Mouse (Mus musculus): ENCODE measurements at regions not wholly inside any gene's neighbourhood (a gene's known extent, or its start where the extent isn't known, plus 50 kb on each side); places are given as distances from the start of the nearest gene placed in this dataset.

DNA sequence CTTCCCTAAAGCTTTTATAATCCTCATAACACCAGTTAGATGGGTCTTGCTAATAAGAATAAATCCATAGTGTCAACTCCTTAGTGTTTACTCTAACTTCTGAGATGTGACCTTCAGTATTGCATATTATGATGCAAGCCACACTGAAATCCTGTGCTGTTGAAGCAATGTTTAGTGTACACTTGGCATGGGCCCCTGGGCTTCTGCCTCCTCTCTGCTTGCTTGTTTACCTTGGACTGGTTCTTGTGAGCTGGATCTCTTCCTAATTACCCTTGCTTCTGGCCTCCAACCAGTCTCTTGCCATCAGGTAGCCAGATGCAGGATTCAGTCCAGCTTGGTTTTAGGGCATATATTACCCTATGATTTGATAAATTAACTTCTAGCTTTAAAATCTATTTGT is 57.0 kb downstream of the Rgs2 start:
- Histone ChIP-seq H3K4me1 (ENCODE audit: control insufficient read depth, insufficient read depth, low read length) (no peaks in the 10 kb centered on the region), H3K9ac (ENCODE audit: low read length) (no peak overlapping the region), H3K9me3 (ENCODE audit: control insufficient read depth, low read length) (no peaks in the 10 kb centered on the region), H3K4me3 (ENCODE audit: low read depth, low read length) (no peak overlapping the region), H3K27me3 (ENCODE audit: control insufficient read depth, insufficient read depth, low read length) (no peaks in the 10 kb centered on the region), H3K36me3 (ENCODE audit: control insufficient read depth, insufficient read depth, low read length) (no peaks in the 10 kb centered on the region), H3K4me2 (no peak overlapping the region), H3K27ac (ENCODE audit: low read depth, low read length) (no peak overlapping the region)
- ATAC-seq (ENCODE audit: low FRiP score) (no peak), DNase-seq (ENCODE audit: low spot score, missing footprints) (no peak)

DNA sequence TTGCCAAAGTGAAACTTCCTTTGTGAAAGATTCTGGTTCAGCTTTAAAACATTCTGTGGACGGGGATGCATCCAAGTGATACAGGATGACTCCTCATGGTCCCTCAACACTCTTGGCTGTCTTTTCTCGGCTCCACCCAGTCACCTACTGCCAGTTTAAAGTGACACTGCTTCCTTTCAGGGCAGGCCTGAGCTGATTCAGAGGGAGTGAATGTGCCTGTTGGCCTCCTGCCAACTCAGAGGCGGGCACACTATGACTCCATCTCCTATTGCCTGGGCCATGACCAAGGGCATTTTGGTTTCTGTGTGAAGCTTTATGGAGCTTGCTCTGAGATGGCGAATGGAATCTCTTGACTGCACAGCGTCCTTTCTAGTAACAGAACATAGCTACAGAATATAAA is 62.5 kb downstream of the Rgs2 start:
- no peak overlapping the region for H3K9ac ChIP-seq (ENCODE audit: low read length)
- 84% methylated on average over 5 of the region's 5 CpGs for WGBS
- H3K4me2 ChIP-seq: no peak overlapping the region
- no peaks in the 10 kb centered on the region for H3K4me1 ChIP-seq (ENCODE audit: control insufficient read depth, insufficient read depth, low read length)
- no peaks in the 10 kb centered on the region for H3K9me3 ChIP-seq (ENCODE audit: control insufficient read depth, low read length)
- H3K27me3 ChIP-seq (ENCODE audit: control insufficient read depth, insufficient read depth, low read length): no peaks in the 10 kb centered on the region
- no peak overlapping the region for H3K27ac ChIP-seq (ENCODE audit: low read depth, low read length)
- H3K4me3 ChIP-seq (ENCODE audit: low read depth, low read length): no peak overlapping the region
- ATAC-seq (ENCODE audit: low FRiP score) (no peak), DNase-seq (ENCODE audit: low spot score, missing footprints) (no peak)
- H3K36me3 ChIP-seq (ENCODE audit: control insufficient read depth, insufficient read depth, low read length): no peaks in the 10 kb centered on the region

DNA sequence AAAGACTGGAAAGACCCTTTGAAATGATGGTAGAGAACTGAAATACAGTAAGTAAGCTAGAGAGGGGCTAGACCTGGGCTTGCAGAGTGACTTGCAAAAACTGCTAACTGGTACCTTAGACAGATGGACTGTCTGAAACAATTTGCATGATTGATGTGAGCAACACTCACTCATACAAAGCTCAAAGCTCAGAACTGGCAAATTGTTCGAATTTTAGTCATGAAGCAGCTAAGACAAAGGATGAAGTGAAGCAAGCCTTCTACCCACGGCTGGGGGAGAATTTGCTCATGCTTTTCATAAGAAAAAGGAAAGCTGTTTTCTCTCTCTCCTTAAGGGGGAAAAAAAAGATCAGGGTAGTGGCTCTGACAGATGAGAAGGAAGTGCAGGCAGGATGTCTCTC is 64.5 kb downstream of the Rgs2 start:
- H3K4me2 ChIP-seq: no peak overlapping the region
- 56% methylated on average over 2 of the region's 2 CpGs for WGBS
- no peak overlapping the region for H3K27ac ChIP-seq (ENCODE audit: low read depth, low read length)
- DNase-seq (ENCODE audit: low spot score, missing footprints) (no peak), ATAC-seq (ENCODE audit: low FRiP score) (no peak)
- H3K27me3 ChIP-seq (ENCODE audit: control insufficient read depth, insufficient read depth, low read length): no peaks in the 10 kb centered on the region
- no peak overlapping the region for H3K9ac ChIP-seq (ENCODE audit: low read length)
- H3K4me1 ChIP-seq (ENCODE audit: control insufficient read depth, insufficient read depth, low read length): no peaks in the 10 kb centered on the region
- H3K36me3 ChIP-seq (ENCODE audit: control insufficient read depth, insufficient read depth, low read length): no peaks in the 10 kb centered on the region
- H3K9me3 ChIP-seq (ENCODE audit: control insufficient read depth, low read length): no peaks in the 10 kb centered on the region
- no peak overlapping the region for H3K4me3 ChIP-seq (ENCODE audit: low read depth, low read length)

DNA sequence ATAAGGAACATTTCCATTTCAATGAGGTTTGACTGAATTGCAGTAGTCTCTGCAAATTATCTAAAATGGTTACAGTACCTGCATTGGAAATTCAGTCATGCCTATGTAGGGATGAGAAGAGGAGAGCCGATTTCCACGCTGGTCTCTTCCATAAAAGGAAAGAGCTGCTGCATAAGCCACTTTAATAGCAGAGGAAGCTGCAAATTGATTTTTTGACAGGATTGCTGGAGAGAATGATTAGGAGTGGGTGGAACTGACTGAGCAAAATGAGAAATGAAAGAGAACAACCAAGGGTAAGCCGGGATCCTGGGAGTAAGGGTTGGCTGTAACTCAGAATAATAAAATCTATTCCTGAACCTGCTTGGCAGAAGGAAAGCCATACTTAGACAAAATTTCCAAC is 65.4 kb downstream of the Rgs2 start:
- no peak for DNase-seq (ENCODE audit: low spot score, missing footprints)
- Histone ChIP-seq H3K9me3 (ENCODE audit: control insufficient read depth, low read length) (no peaks in the 10 kb centered on the region), H3K4me1 (ENCODE audit: control insufficient read depth, insufficient read depth, low read length) (no peaks in the 10 kb centered on the region), H3K4me3 (ENCODE audit: low read depth, low read length) (no peak overlapping the region), H3K27me3 (ENCODE audit: control insufficient read depth, insufficient read depth, low read length) (no peaks in the 10 kb centered on the region), H3K9ac (ENCODE audit: low read length) (no peak overlapping the region), H3K27ac (ENCODE audit: low read depth, low read length) (no peak overlapping the region), H3K36me3 (ENCODE audit: control insufficient read depth, insufficient read depth, low read length) (no peaks in the 10 kb centered on the region), H3K4me2 (no peak overlapping the region)
- no peak; the same call in 1 of the 2 replicates for ATAC-seq (ENCODE audit: low FRiP score)
- WGBS: 87% methylated on average over 3 of the region's 3 CpGs

DNA sequence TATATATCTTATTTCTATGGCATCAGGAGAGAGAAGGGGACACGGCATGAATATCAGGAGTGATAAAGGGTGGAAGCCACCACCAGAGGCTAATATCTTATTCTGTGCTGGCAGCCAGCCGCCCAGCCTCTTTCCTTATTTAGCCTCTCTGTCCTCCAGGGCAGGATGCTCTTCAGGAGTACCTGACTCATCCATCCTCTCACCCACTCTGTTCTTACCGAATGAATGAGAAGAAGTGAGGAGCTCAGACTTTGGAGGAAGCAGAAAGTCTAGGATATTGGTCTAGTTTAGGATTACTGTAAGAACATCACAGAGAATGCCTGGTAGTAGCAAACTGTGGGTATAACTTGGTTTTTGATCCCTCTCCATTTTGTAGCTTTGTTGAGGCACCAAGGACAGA is 73.2 kb downstream of the Rgs2 start:
- 88% methylated on average over 3 of the region's 3 CpGs for WGBS
- ATAC-seq (ENCODE audit: low FRiP score): no peak

DNA sequence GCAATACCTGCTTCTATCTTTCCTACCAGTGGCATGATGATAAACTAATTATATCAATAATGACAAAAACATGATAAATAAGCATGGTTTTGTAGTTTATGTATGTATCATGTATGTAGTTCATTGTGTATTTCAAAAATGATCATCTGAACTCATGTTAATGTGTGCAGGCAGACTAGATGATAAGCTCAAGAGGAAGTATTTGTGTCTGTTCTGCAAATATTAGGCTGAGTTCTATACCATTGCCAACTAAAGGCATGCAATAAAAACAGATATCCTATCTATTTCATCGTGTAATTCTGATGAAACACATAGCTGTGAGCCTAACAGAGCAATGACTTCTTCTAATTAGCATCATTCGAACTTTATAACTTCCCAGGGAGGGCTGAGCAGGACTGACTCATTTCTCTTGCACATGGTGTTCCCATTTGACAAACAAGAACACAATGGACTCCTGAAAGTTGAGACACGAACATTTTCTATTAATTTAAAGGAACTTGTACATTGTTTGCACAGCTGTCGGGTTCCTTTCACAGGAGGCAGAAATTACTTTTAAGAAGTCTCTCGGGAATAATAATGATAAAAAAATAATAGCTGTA is 74.3 kb downstream of the Rgs2 start:
- no peak for DNase-seq (ENCODE audit: low spot score, missing footprints)

More for the DNA sequence above, 73.2 kb downstream of the Rgs2 start:
- Histone ChIP-seq H3K4me1 (ENCODE audit: control insufficient read depth, insufficient read depth, low read length) (no peaks in the 10 kb centered on the region), H3K9me3 (ENCODE audit: control insufficient read depth, low read length) (no peaks in the 10 kb centered on the region), H3K4me2 (no peak overlapping the region), H3K27me3 (ENCODE audit: control insufficient read depth, insufficient read depth, low read length) (no peaks in the 10 kb centered on the region), H3K4me3 (ENCODE audit: low read depth, low read length) (no peak overlapping the region), H3K27ac (ENCODE audit: low read depth, low read length) (no peak overlapping the region), H3K9ac (ENCODE audit: low read length) (no peak overlapping the region), H3K36me3 (ENCODE audit: control insufficient read depth, insufficient read depth, low read length) (no peaks in the 10 kb centered on the region)
- DNase-seq (ENCODE audit: low spot score, missing footprints): no peak

GRCm38 (mm10) chr1:143922499-143922898 is 81.5 kb downstream of the Rgs2 start:
- Histone ChIP-seq H3K27me3 (ENCODE audit: control insufficient read depth, insufficient read depth, low read length) (no peaks in the 10 kb centered on the region), H3K4me2 (no peak overlapping the region), H3K9me3 (ENCODE audit: control insufficient read depth, low read length) (no peaks in the 10 kb centered on the region), H3K36me3 (ENCODE audit: control insufficient read depth, insufficient read depth, low read length) (no peaks in the 10 kb centered on the region), H3K9ac (ENCODE audit: low read length) (no peak overlapping the region), H3K4me1 (ENCODE audit: control insufficient read depth, insufficient read depth, low read length) (peaks cover 5% of the 10 kb centered on the region), H3K4me3 (ENCODE audit: low read depth, low read length) (no peak overlapping the region), H3K27ac (ENCODE audit: low read depth, low read length) (no peak overlapping the region)
- DNase-seq (ENCODE audit: low spot score, missing footprints) (peak; percentile 81), ATAC-seq (ENCODE audit: low FRiP score) (no peak)
- WGBS: 76% methylated on average over 1 of the region's 1 CpGs

More for the DNA sequence above, 74.3 kb downstream of the Rgs2 start:
- H3K36me3 ChIP-seq (ENCODE audit: control insufficient read depth, insufficient read depth, low read length): no peaks in the 10 kb centered on the region
- 73% methylated on average over 5 of the region's 5 CpGs for WGBS
- ATAC-seq (ENCODE audit: low FRiP score): no peak
- H3K27ac ChIP-seq (ENCODE audit: low read depth, low read length): no peak overlapping the region
- no peaks in the 10 kb centered on the region for H3K9me3 ChIP-seq (ENCODE audit: control insufficient read depth, low read length)
- H3K27me3 ChIP-seq (ENCODE audit: control insufficient read depth, insufficient read depth, low read length): no peaks in the 10 kb centered on the region
- H3K4me2 ChIP-seq: no peak overlapping the region
- H3K4me3 ChIP-seq (ENCODE audit: low read depth, low read length): no peak overlapping the region
- H3K4me1 ChIP-seq (ENCODE audit: control insufficient read depth, insufficient read depth, low read length): no peaks in the 10 kb centered on the region
- no peak overlapping the region for H3K9ac ChIP-seq (ENCODE audit: low read length)

DNA sequence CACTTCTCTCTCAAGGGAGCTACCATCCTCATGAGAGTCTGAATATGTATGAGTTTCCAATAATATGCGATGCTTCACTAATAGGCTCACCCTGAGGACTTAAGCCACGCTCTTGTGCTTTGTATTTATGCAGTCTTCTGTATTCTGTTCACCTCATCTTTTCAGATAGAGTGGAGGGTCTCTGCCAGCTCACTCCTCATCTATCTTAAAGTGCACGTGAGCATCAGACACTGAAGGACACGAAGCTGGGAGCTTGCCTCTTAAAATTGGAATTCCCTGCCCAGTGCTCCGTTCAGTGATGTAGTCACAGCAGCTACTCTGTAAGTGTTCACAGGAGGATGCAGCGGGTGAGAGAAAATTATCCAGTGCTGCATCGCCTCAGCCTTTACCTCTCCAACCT is 83.7 kb downstream of the Rgs2 start:
- Histone ChIP-seq H3K4me2 (no peak overlapping the region), H3K4me1 (ENCODE audit: control insufficient read depth, insufficient read depth, low read length) (peaks cover 5% of the 10 kb centered on the region), H3K27ac (ENCODE audit: low read depth, low read length) (no peak overlapping the region), H3K9ac (ENCODE audit: low read length) (no peak overlapping the region), H3K9me3 (ENCODE audit: control insufficient read depth, low read length) (no peaks in the 10 kb centered on the region), H3K36me3 (ENCODE audit: control insufficient read depth, insufficient read depth, low read length) (no peaks in the 10 kb centered on the region), H3K4me3 (ENCODE audit: low read depth, low read length) (no peak overlapping the region), H3K27me3 (ENCODE audit: control insufficient read depth, insufficient read depth, low read length) (peaks cover 3% of the 10 kb centered on the region)
- DNase-seq (ENCODE audit: low spot score, missing footprints) (peak; percentile 83), ATAC-seq (ENCODE audit: low FRiP score) (peak; percentile 85)
- WGBS: 33% methylated on average over 7 of the region's 7 CpGs

DNA sequence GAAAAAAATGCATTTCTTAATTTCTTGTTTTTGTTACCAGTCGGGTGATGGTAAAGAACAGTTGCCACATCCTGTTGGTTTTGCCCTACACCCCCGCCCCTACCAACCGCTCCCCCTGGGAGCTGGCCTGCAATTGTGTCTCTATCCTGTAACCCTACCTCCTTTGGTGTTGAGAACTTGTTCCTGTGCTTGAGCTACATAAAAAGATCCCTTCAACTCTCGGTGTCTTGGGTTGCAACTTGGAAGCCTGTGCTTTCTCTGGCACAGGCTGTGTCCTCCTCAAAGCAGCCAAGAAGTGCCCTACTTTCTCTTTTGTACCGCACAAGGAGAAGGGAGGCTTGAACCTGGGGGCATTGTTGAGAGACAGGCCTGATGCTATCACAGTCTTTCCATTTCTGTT is 85.0 kb downstream of the Rgs2 start:
- DNase-seq (ENCODE audit: low spot score, missing footprints) (peak; percentile 76), ATAC-seq (ENCODE audit: low FRiP score) (no peak)
- no peak overlapping the region for H3K27ac ChIP-seq (ENCODE audit: low read depth, low read length)
- peaks cover 3% of the 10 kb centered on the region for H3K27me3 ChIP-seq (ENCODE audit: control insufficient read depth, insufficient read depth, low read length)
- no peak overlapping the region for H3K4me2 ChIP-seq
- H3K4me1 ChIP-seq (ENCODE audit: control insufficient read depth, insufficient read depth, low read length): peaks cover 5% of the 10 kb centered on the region
- H3K4me3 ChIP-seq (ENCODE audit: low read depth, low read length): no peak overlapping the region
- no peaks in the 10 kb centered on the region for H3K36me3 ChIP-seq (ENCODE audit: control insufficient read depth, insufficient read depth, low read length)
- no peak overlapping the region for H3K9ac ChIP-seq (ENCODE audit: low read length)
- no peaks in the 10 kb centered on the region for H3K9me3 ChIP-seq (ENCODE audit: control insufficient read depth, low read length)
- WGBS: 81% methylated on average over 5 of the region's 5 CpGs
